Mouse (Mus musculus) spleen, adult 12 weeks (tissue): ENCODE measurements around the gene Aig1.
"Not testable (repeated sequence)": the region's sequence is repeated elsewhere in the genome, so short reads cannot be mapped to it uniquely, and the experiment has no call there.

Experiments used
- DNase-seq: peaks from one replicate; pipeline ENCODE4 v3.0.0; 2022; ENCODE audit warnings: low spot score

Gene Aig1

GRCm38 (mm10) chr10:13868371-13869321 lies at the start of gene Aig1:
Gene Aig1 (minus strand): TSS chr10:13868980.
- DNase-seq = peak; percentile 64

- no peak for DNase-seq
Observed at GRCm38 (mm10) chr10:13916645-13917342, 48.0 kb upstream of the Aig1 start.

GRCm38 (mm10) chr10:13915211-13915610 lies 46.4 kb upstream of the Aig1 start:
- no peak for DNase-seq

GRCm38 (mm10) chr10:13913689-13914088 lies 44.9 kb upstream of the Aig1 start:
- no peak for DNase-seq

- DNase-seq = no peak
Observed at GRCm38 (mm10) chr10:13906261-13906741, 37.5 kb upstream of the Aig1 start.

- no peak for DNase-seq
Observed at GRCm38 (mm10) chr10:13905618-13906017, 36.8 kb upstream of the Aig1 start.

- DNase-seq = not testable (repeated sequence)
Observed at GRCm38 (mm10) chr10:13892762-13893161, 24.0 kb upstream of the Aig1 start.

GRCm38 (mm10) chr10:13882975-13883875 lies 14.4 kb upstream of the Aig1 start:
- no peak for DNase-seq

- DNase-seq = no peak
Observed at GRCm38 (mm10) chr10:13882490-13882889, 13.7 kb upstream of the Aig1 start.

- no peak for DNase-seq
Observed at GRCm38 (mm10) chr10:13878696-13879095, 9.9 kb upstream of the Aig1 start.

- no peak for DNase-seq
Observed at GRCm38 (mm10) chr10:13875038-13875420, 6.2 kb upstream of the Aig1 start.

GRCm38 (mm10) chr10:13874301-13875037 lies 5.7 kb upstream of the Aig1 start:
- no peak for DNase-seq

GRCm38 (mm10) chr10:13870531-13870930 lies 1.8 kb upstream of the Aig1 start:
- DNase-seq = no peak

- no peak for DNase-seq
Observed at GRCm38 (mm10) chr10:13869322-13870035, 699 bp upstream of the Aig1 start.

- DNase-seq = no peak
Observed at GRCm38 (mm10) chr10:13866391-13866790, 2.4 kb downstream of the Aig1 start.

GRCm38 (mm10) chr10:13861115-13861909 lies 7.5 kb downstream of the Aig1 start:
- DNase-seq = no peak

- DNase-seq = no peak
Observed at GRCm38 (mm10) chr10:13856438-13856837, 12.3 kb downstream of the Aig1 start.

- DNase-seq = no peak
Observed at GRCm38 (mm10) chr10:13855969-13856368, 12.8 kb downstream of the Aig1 start.

GRCm38 (mm10) chr10:13855111-13855510 lies 13.7 kb downstream of the Aig1 start:
- no peak for DNase-seq

- DNase-seq = no peak
Observed at GRCm38 (mm10) chr10:13850071-13850470, 18.7 kb downstream of the Aig1 start.
